Mouse (Mus musculus): ENCODE results near the gene Abca8b.

- TF ChIP-seq POLR2A (IDR thresholded peaks at IDR 0.05; ENCODE audit: borderline replicate concordance, extremely low read depth, low read depth, low read length) (no peak), CTCF (IDR thresholded peaks at IDR 0.05; ENCODE audit: insufficient read depth, low read length) (no peak)
These were observed 13.8 kb downstream of the Abca8b start for GRCm38 (mm10) chr11:109981872-109982271.
